Mouse (Mus musculus): ENCODE measurements around the gene Shc3. TPM values are rescaled to one million over a fixed set of nuclear protein-coding genes. Genes with fewer than 3 reads are reported as not detected.
A peak's percentile ranks its signal among the peaks of the same experiment; 100 is the strongest.

The Shc3 gene
- total RNA-seq (2021): 1 to 10 TPM in 1 of 2 experiments, under 1 TPM in 1; 0.98 to 1.5 TPM
- 1.4 TPM in 2 replicates for polyA plus RNA-seq (2012; rRNA removed)
- long read RNA-seq: 0 reads

DNA sequence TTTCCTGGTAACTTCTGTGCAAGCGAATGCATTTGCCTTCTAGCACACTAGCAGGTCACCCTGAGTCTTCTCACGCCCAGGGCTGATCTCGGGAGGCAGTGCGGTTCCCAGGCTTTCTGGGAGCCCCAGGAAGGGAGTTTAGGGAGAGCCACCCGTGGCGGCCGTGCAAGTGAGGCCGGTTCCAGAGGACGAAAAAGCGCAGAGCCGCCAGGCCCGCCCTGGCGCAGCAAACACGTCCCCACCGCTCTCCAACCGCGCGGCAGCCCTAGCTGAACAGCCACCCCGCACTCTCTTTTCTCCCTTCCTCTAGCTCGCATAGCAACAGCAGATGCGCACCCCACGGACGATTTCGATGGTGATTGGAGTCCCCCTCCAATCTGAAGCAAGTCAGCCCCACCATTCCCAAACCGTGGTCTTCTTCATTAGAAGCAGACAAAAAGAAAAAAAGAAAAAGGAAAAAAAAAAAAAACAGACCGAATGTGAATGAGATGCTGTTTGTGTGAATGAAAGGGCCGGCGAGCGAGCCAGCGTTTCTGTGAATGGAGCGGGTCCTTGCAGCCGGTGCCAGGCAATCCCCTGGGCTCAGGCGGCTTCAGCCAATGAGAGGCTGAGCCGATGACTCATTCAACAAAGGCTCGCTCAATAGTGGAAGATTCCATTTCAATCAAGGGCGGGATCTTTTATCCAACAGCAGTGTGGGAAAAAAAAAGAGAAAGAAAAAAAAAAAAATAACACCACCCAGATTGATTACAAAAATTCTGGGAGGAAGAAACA, at the start of gene Shc3:
Gene Shc3 (minus strand): TSS at position 509 of the 774 bp plus-strand sequence.
- DNase-seq: peak; percentile 86

DNA sequence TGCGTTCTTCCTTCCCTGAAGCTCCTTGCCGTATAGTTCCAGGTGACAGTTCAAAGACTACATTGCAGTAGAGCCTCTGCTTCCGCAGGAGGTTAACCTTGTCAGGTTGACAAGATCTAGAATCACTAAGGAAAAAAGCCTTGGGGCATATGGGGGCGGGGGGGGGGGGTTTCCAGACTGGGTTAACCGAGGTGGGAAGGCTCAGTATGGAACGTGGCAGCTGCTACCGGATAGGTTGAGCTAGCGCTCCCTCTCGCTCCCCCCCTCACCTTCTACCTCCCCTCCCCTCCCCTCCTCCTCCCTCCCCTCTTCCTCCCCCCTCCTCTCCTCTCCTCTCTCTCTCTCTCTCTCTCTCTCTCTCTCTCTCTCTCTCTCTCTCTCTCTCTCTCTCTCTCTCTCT, 49.4 kb upstream of the Shc3 start:
- no peak for DNase-seq

DNA sequence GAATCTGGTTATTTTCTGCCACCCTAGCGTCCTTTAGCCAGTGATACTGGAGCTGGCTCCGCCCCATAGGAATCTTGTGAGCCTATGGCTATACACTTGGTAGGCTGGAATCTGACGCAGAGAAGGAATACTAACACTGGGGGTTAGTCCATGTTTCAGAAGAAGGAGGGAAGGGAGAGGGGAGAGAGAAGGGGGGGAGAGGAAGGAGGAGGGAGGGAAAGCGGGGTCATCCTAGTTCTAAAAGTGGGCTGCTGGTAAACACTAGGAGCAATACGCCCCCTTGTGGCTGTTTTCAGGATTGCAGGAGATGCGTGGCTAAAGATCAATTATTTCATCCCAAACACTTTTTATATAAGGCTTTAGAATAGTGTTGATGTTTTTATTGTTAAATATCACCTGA, 48.6 kb upstream of the Shc3 start:
- peak; percentile 18 for DNase-seq

DNA sequence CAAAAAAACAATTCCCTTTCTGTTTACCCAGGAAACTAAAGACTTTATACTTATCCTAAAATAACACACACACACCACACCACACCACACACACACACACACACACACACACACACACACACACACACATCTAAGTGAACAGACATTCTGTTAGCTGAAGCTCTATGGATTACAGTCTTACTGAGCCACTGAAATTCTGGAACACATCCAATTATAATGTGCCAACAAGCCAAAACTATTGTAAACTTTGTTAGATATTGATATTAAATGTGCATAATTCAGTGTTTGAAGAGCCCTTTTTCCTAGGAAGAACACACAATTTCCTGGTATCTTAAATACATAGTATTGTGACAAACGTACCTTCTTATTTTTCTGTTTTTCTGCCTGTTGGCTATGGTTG, 48.1 kb upstream of the Shc3 start:
- no peak for DNase-seq

DNA sequence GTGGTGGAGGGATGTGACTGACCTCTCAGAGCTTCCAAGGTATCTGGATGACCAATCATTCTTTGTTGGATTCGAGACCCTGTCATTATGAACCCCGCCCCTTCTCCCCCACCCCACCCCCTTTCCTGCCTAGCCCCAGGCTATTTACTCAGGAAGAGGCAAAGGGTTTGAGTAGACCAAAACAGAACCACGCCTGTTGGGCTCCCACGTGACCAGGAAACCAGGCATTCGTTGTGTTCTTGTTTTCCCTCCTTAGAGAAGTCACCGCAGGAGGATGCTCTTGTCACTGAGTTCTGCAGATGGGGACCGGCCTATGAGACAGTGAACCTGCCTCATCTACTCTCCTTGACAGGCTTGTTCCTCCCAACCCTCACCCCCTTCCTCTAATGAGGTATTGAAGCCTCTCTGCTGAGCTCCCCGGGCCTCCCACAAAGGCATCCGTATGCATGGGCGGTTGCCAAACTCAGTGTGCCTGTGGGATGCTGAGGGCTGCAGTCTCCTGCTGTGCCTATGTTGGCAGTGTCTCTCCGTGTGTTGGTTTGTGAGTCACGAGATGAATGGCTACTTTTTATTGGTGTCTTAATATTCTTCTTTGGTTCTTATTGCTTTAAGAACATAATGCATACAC, 47.3 kb upstream of the Shc3 start:
- DNase-seq: no peak

DNA sequence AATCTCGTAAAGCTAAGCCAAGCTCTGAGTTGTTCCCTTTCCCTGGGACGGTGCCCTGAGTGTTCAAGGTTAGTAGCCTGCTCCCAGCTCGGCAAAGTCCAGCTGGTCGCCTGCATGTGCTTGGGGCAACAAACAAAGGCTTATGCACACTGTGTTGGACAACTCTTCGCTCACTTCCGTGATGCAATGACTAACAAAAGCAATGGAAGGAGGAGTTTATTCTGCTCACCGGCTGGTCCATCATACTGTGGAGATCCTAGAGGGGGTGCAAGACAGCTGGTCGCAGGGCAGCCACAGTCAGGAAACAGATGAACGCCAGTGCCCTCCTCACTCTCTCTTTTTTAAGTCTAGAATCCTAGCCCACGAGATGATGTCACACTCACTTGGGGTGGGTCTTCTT, 46.6 kb upstream of the Shc3 start:
- DNase-seq: no peak

DNA sequence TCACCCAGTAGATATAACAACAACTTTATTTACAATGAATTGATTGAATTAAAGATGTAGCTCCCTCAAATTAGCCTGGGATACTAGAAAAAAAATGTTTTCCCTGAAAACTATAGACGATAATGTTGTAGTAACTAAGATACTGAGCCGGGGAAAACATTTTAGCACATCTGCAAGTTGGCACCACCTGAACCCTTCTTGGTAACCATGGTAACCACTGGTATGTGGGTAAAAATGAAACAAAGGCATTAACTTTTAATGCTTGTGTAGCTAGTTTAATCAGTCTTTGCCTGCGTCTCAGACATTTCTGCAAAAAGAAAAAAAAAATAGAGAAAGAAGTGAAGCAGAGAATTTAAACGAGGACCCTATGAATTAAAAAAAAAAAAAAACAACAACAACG, 42.3 kb upstream of the Shc3 start:
- DNase-seq: no peak

DNA sequence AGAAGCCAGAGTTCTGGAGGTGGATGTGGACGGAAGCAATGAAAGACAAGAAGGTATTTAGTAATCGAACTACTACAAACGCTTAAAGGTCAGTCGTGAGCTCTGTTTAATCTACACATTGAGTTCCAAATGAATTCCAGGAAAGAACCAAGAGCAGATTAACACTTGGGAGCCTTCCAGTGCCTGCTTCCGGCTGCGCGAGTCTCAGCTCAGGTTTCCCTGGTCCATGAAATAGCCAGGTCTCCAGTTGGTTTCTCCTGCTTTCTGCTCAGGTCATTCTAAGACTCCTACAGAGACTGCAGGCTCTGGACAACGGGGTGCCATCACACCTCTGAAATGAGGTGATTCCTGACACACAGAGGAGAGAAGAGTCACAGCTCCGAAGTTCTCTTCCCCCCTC, 41.8 kb upstream of the Shc3 start:
- no peak for DNase-seq

DNA sequence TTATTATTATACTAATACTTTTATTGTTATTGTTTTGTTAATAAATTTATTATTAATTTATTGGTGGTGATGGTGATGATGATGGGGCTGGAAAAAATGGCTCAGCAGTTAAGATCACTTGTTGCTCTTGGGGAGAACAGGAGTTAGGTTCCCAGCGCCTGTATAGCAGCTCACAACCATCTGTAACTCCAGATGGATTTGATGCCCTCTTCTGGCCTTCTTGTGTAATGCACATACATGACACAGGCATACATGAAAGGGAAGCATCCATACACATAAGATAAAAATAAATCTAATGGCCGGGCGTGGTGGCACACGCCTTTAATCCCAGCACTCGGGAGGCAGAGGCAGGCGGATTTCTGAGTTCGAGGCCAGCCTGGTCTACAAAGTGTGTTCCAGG, 40.0 kb upstream of the Shc3 start:
- no peak for DNase-seq

DNA sequence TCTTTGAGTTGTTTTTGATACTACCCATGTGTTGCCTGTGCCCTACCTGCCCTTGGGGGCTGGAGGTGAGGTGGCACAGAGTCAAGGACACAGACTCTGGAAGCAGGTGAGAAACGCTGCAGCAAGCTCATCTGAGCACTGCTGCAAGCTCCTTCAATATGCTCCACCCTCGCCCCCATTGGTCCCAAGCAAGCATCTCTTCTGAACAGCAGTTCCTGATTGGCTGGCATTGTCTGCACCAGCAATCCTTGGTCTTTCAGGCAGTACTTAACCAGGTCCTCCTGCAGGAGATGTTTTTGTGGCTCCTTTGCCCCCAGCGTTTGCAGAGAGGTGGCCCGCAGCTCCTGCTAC, 34.6 kb upstream of the Shc3 start:
- no peak for DNase-seq

DNA sequence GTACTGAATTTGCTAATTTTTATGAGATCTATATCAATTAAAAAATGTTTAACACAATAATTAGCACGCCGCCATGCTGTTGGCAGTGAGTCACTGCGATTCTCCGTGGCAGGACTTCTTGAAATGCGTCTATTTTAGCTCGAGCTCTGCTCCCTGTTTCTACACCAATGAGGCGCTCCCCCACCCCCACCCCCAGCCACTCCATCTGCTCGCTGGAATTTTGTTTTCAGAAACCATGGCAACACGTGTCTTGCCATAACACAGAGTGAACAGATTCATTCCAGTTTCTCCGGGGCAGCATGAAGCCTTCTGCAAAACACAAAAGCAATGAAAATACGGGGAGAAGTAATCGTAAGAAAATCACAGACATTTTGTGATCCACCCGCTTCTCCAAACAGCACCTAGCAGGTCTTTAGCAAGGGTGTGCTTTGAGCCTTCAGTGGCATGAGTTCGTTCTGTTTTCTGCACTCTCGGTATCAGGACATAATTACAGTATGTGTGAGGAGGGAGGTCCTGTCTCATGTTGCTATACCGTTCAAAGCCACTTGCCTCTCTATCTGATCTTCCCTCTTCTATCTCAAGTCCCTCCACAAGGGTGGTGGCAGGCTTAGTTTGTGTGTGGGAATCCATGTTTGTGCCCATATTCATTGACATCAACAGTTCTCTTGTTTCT, 34.1 kb upstream of the Shc3 start:
- peak; percentile 14 for DNase-seq

DNA sequence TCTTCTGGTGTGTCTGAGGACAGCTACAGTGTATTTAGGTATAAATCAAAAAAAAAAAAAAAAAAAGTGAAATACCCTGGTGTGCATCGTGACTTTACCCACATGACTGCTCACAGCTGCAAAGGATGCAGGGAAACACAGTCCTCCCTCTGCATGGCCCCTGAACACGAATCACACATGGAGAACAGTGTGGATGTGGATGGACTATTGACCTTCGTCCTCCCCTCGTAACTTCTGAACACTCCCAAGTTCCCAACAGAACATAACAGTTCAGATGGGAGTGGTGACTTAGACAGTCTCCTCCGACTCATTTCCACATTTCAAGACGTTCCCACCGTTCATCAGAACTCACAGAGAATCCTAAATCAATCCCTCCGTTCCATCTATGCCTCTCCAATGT, 33.5 kb upstream of the Shc3 start:
- DNase-seq: no peak

DNA sequence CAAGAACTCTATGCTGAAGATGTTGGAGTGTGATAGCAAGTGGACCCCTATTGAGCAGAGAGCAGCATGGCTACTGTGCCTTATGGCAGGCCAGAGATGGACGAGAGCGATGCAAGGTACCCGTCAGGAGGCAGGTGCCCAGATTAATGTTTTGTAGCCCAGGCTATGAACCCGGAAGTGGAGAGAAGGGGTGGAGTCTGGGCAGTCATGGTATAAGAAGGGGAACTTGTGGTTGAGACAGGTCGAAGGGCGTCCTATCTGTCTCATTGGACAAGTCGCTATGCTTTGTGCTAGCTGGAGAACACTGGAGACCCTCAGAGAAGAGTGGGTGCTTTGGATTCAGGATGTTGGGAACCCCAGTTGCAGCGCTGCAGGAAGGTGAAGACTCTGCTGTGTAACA, 30.9 kb upstream of the Shc3 start:
- DNase-seq: no peak

DNA sequence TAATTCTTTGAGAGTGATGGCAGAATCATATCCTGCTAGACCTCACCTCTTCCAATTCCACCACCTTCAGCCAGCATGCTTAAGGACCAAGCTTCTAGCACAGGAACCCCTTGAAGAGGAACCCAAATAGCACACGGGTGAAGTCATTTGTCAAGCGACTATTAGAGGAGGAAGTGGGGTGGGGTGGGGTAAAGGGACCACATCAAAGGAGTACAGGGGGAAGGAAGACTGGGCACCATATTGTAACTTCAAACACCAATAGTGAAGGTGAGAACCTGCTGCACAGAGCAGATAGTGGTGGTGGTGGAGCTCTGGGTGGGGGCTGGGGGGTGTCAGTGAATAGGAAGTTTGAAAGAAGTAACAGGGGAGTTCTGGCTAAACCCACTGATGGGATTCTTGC, 28.8 kb upstream of the Shc3 start:
- DNase-seq: no peak

DNA sequence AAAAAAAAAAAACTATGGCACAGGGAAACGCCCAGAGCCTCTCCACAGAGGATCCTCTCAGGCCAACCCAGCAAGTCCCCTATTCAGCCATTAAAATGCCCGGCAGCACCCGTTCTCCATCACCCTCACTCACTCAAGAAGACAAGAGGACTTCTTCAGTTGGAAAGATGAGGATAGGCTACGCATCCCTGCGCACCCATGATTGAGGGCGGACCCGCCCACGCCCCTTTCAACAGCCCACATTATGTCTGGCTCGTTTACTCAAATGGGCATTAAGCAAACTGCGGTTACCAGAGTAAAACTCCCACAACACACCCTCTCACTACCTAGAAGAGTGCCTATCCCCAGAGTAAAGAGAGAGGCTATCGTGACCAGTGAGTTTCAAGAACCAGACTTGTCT, 26.2 kb upstream of the Shc3 start:
- DNase-seq: no peak

DNA sequence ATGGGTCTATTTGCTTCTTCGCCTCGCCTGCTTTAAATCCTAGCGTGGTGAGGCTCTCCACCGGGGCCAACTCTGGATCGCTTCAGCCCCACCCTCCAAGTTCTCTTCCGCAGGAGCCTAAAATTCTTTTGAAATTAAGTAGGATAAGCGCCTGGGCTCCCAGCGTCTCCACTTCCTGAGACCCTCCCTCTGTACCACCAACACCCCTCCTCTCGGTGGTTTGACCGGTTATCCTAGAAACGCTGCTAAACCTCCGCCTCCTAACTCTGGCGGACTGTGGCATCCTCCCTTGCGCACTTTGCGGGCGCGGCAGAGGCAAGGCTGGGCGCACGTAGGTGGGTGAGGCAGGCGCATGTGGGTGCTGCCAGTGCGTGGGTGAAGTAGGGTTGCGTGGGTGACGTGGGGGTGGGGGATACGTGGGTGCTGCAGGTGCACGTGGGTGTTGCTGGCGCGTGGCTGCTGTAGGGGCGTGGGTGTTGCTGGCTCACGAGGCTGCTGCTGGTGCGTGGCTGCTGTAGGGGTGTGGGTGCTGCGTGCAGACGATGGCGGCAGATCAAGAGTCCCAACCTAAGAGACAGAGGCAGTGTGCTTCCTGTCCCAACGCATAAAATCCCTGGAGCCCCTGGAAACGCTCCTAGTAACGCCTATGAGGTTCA, 25.6 kb upstream of the Shc3 start:
- DNase-seq: no peak

DNA sequence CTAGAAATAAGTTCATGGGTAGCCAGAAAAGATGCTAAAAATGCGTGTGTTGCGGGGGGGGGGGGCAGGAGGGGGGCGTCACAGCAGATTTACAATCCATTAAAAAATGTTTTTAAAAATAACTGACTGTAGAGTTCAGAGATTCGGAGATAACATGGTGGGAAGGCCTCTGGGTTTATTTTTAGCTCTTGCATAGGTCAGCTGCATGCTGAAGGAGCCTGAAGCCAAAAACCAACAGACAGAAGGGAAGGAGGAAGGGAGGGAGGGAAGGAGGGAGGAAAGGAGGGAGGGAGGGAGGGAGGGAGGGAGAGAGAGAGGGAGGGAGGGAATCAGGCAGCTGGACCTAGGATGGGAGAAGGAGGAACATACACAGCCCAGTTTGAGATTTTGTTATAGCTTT, 18.8 kb upstream of the Shc3 start:
- DNase-seq: no peak

DNA sequence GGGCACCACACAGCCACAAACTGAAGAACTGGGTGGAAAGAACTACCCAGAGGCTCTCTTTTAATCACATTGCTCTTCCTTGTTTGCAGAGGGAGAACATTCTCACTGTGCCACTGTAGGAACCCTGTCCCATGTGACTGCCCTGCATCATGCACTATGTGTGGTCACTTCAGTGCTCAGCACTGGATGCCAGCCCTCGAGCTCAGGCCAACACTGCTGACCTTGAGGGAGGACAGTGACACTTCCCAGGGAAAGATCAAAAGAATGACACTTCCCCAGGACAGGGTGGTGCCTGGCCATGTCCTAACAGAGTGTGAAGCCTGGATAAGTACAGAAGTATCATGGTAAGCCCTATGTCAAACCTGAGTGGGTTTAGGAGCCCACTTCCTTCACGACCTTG, 13.0 kb upstream of the Shc3 start:
- peak; percentile 31 for DNase-seq

DNA sequence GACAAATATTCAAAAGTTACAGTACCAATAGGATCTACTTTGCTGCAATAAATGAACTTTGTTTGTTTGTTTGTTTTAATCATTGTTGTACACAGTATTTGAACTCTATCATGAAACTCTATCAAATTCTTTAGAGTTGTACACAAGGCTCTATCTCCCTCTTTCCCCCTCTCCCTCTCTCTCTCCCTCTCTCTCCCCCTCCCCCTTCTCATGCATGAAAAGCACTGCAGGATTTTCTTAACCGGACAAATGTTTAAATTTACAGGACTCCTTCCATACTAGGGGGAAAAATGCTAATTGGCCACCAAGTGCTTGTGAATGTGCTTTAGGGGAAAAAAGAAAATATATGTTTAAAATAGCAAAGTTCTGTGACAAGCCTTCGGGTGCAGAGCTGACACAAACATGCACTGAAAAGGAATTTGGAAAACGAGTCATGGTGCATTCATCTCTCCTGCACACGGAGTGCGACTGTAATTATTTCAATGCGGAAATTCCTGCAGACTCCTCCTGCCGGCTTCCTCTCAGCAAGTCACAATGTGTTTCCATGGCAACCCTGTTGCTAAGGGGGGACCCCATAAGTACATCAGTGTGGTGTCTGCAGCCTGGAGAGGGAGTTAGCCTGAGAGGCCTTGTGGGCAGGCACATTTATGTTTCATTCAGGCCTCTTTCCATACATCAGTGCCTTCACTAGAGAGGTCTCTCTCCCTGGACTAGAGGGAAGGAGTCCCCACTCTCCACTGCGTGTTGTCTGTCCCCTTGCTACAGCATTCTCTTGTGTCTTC, 11.2 kb upstream of the Shc3 start:
- no peak for DNase-seq

DNA sequence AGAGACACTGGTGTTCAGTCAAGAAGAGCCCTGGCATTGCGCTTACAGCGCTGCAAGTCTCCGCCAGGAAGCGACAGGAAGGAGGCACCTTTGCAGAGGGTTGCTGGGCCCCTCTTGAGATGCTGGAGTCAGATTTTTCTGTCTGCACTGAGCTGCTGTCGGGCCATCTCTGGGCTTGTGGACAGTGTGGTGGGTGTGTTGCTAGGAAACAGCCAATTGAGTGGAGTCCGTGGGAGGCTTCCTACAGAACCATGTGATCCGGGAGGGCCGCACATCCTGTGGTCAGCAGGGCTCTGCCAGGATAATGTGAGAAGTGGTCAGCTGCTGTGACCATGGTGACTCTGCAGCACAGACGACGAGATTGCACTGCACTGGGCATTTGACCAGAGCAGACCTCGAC, 4.6 kb upstream of the Shc3 start:
- DNase-seq: no peak

DNA sequence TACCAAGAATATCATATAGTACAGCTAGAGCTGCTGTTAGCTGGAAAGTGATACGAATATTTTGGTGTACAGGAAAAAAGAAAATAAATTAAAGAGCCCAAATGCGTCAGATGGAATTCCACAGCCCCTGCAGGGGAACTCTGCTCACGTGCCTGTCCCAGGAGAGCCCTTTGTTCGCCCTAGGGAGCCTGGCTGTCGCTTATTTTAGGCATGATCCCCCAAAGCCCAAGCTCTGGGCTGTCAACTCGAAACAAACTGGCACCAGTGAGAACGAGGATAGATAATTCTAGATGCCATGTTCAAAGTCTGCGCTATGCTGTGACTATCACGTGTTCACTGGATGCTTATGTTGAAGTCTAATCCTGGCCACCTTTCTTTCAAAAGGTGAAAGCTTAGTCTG, 892 bp upstream of the Shc3 start:
- no peak for DNase-seq

DNA sequence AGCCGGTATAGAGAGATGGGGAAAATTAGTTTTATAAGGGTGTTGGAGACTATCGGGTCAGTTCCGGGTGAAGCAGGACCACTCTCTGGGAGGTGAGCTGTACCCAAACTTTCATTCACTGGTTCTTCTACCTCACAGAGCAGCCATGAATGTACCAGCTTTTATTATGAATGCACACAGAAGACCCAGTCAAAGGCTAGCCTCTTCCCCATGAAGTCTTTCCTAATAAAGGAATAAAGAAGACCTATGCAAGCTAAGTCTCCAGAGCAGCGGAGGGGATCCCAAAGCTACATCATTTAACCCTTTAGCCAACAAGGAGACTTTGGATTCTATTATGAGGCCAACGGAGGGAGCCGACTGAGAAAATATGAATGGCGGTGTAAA, 458 bp upstream of the Shc3 start:
- no peak for DNase-seq

Data from adrenal gland, adult 2 months (tissue).